Mouse (Mus musculus) CH12.LX (cell line): ENCODE data around the gene Ip6k1. TPM values are rescaled to one million over a fixed set of nuclear protein-coding genes. Genes with fewer than 3 reads are reported as not detected.

Experiments
- DNase-seq: peaks from one replicate; pipeline ENCODE4 v3.0.0-alpha.2; 2013; ENCODE audit errors: extremely low read depth
- H3K27ac ChIP-seq: 2 replicates; pipeline ENCODE4 v1.5.1; 2012; ENCODE audit warnings: low read depth, mild to moderate bottlenecking, control low read depth, moderate library complexity; ENCODE audit not compliant: insufficient read depth
- H3K27me3 ChIP-seq: replicated peaks from 2 replicates; pipeline ENCODE3; 2012; ENCODE audit warnings: inconsistent platforms
- H3K36me3 ChIP-seq, 2 experiments: replicated peaks in 1 of 2; 2 replicates each; pipeline versions ENCODE3 to v1.6.1; 2012; ENCODE audit warnings: inconsistent platforms in 1 of 2, low read length in 1 of 2, mild to moderate bottlenecking in 1 of 2, mixed read lengths in 1 of 2, moderate library complexity in 1 of 2; ENCODE audit not compliant: control insufficient read depth in 1 of 2, insufficient read depth in 1 of 2
- H3K4me1 ChIP-seq, 2 experiments: 2 replicates each; pipeline ENCODE4 v1.6.1; 2012; ENCODE audit warnings: inconsistent platforms in 1 of 2, moderate library complexity in 1 of 2; ENCODE audit not compliant: insufficient read depth in 2 of 2, control insufficient read depth in 1 of 2
- H3K4me2 ChIP-seq: 2 replicates; pipeline ENCODE4 v1.6.1; 2012; ENCODE audit warnings: low read depth, mild to moderate bottlenecking, control low read depth; ENCODE audit not compliant: poor library complexity, insufficient read depth, severe bottlenecking
- H3K4me3 ChIP-seq, 3 experiments: fragments of 150-350 bp in 1 of 3; sonication (generic) in 1 of 3; replicated peaks in 1 of 3; 2 replicates each; pipeline versions ENCODE3 to v1.5.1; 2011 to 2012; ENCODE audit warnings: low read depth in 2 of 3, low read length in 2 of 3, mild to moderate bottlenecking in 2 of 3, moderate library complexity in 2 of 3, control low read depth in 1 of 3, improper control_type of control experiment in 1 of 3, inconsistent platforms in 1 of 3, mixed read lengths in 1 of 3; ENCODE audit not compliant: poor library complexity in 1 of 3
- H3K79me2 ChIP-seq: replicated peaks from 2 replicates; pipeline ENCODE4 v1.6.1; 2012; ENCODE audit warnings: mild to moderate bottlenecking, moderate library complexity; ENCODE audit not compliant: control insufficient read depth, poor library complexity, insufficient read depth, severe bottlenecking; ENCODE audit errors: extremely low read depth
- H3K9ac ChIP-seq: 2 replicates; pipeline ENCODE4 v1.6.1; 2012; ENCODE audit warnings: low read depth, mild to moderate bottlenecking, control low read depth, moderate library complexity; ENCODE audit not compliant: insufficient read depth
- H3K9me3 ChIP-seq: replicated peaks from 2 replicates; pipeline ENCODE3; 2012; ENCODE audit warnings: low read length, inconsistent platforms, mixed read lengths
- BHLHE40 ChIP-seq: IDR thresholded peaks from 2 replicates; pipeline ENCODE4 v1.6.1; 2011; ENCODE audit warnings: mild to moderate bottlenecking, low read depth, low read length, improper control_type of control experiment
- CHD1 ChIP-seq: IDR thresholded peaks from 2 replicates; pipeline ENCODE4 v1.6.1; 2012; ENCODE audit warnings: low read depth, low read length, improper control_type of control experiment, inconsistent platforms
- CHD2 ChIP-seq: IDR thresholded peaks from 2 replicates; pipeline ENCODE4 v1.6.1; 2011; ENCODE audit warnings: low read length, improper control_type of control experiment
- CTCF ChIP-seq, 2 experiments: IDR thresholded peaks in 1 of 2; conservative IDR thresholded peaks in 1 of 2; 2 replicates each; pipeline ENCODE4 v1.5.1; 2011 to 2012; ENCODE audit warnings: low read depth in 2 of 2, low read length in 2 of 2, improper control_type of control experiment in 1 of 2, inconsistent platforms in 1 of 2, mild to moderate bottlenecking in 1 of 2, moderate library complexity in 1 of 2
- ELF1 ChIP-seq: IDR thresholded peaks from 2 replicates; pipeline ENCODE4 v1.6.1; 2014; ENCODE audit warnings: low read depth, mild to moderate bottlenecking, inconsistent platforms, low read length, improper control_type of control experiment
- IRF4 ChIP-seq: IDR thresholded peaks from 2 replicates; pipeline ENCODE4 v1.6.1; 2014; ENCODE audit warnings: low read depth, mild to moderate bottlenecking, inconsistent platforms, low read length, improper control_type of control experiment
- KAT2A ChIP-seq: IDR thresholded peaks from 2 replicates; pipeline ENCODE4 v1.6.1; 2012; ENCODE audit warnings: low read length, improper control_type of control experiment, inconsistent platforms; ENCODE audit not compliant: insufficient replicate concordance
- MAFK ChIP-seq: IDR thresholded peaks from 2 replicates; pipeline ENCODE4 v1.6.1; 2011; ENCODE audit warnings: low read length, improper control_type of control experiment; ENCODE audit not compliant: insufficient replicate concordance
- NELFE ChIP-seq: IDR thresholded peaks from 2 replicates; pipeline ENCODE4 v1.6.1; 2011; ENCODE audit warnings: low read depth, low read length, improper control_type of control experiment
- POLR2AphosphoS2 ChIP-seq: IDR thresholded peaks from 2 replicates; pipeline ENCODE4 v1.6.1; 2011; ENCODE audit warnings: low read depth, low read length, improper control_type of control experiment
- SMC3 ChIP-seq: IDR thresholded peaks from 2 replicates; pipeline ENCODE4 v1.6.1; 2011; ENCODE audit warnings: low read depth, low read length, improper control_type of control experiment
- TBP ChIP-seq: conservative IDR thresholded peaks from 2 replicates; pipeline ENCODE4 v1.6.1; 2011; ENCODE audit warnings: low read depth, low read length, improper control_type of control experiment
- USF2 ChIP-seq: conservative IDR thresholded peaks from 2 replicates; pipeline ENCODE4 v1.6.1; 2011; ENCODE audit warnings: low read depth, low read length, improper control_type of control experiment
- ZNF384 ChIP-seq: IDR thresholded peaks from 2 replicates; pipeline ENCODE4 v1.6.1; 2012; ENCODE audit warnings: low read depth, low read length, improper control_type of control experiment, inconsistent platforms
- dilution Hi-C: fragments of 300-500 bp; cut with MboI; formaldehyde crosslinking; loops from 2 replicates; pipeline ENCODE4 v1.14.3; 2020; ENCODE audit warnings: low sequenced_read_pairs; ENCODE audit not compliant: extremely low pct_unique_long_range_greater_than_20kb, extremely low pct_ligation_motif_present
- in situ Hi-C: fragments of 300-500 bp; cut with MboI; formaldehyde crosslinking; loops from 3 replicates; pipeline ENCODE4 v1.14.3; 2019; ENCODE audit warnings: low sequenced_read_pairs, low pct_ligation_motif_present, low pct_unique_long_range_greater_than_20kb, mixed read lengths
- polyA plus RNA-seq: library from polyadenylated mRNA; unstranded; fragments of >175 nt; gene quantifications from 2 replicates; pipeline ENCODE4 v1.2.1, GENCODE M21; 2012; ENCODE audit warnings: low read depth; ENCODE audit not compliant: insufficient read length
- total RNA-seq, 2 experiments: library from RNA; depleted of rRNA; stranded (reverse); fragments of 300-350 nt in 1 of 2; fragments of >200 nt in 1 of 2; gene quantifications; 2 replicates each; pipeline ENCODE4 v1.2.3; 2012 to 2014

Gene Ip6k1
- total and polyA plus RNA-seq, 3 experiments: 26.0 to 40.7 (median 27.1) TPM

DNA sequence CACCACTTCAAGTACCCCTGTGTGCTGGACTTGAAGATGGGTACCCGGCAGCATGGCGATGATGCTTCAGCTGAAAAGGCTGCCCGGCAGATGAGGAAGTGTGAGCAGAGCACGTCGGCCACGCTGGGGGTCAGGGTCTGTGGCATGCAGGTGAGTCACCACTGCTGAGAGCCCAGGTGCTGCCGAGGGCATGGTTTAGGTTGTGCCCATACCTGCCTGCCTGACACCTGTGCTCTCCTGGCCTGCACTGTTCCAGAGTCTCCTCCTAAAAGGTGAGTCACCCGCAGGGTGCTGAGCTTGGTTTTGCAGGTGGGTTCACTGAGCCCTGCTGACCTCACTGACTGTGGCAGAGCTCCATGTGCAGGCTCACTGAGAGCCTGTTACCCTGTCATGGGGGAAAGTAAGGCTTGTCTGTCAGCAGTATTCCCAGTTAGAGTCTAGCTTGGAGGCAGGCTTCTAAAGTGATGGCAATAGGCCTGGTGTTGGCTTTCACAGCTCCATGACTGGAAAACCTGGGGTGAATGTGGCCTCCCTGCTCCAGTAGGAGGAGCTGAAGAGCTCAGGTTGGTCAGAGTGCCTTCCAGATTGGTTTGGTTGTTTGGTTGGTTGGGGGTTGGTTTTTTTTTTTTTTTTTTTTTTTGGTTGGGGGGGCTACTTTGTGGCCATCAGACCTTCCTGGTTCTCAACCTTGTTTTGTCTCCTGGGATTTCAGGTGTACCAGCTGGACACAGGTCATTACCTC is 42.6 kb downstream of the Ip6k1 start:
- Histone ChIP-seq H3K9ac (no peak overlapping the region), H3K36me3 (peaks cover 41 to 68% of the 10 kb centered on the region in 2 experiments), H3K27ac (no peak overlapping the region), H3K4me1 (peaks cover under 1 to 17% of the 10 kb centered on the region in 2 experiments; a peak in 2 of 4 replicates), H3K9me3 (no peaks in the 10 kb centered on the region), H3K4me3 (no peak overlapping the region), H3K27me3 (no peaks in the 10 kb centered on the region), H3K79me2 (no peaks in the 10 kb centered on the region), H3K4me2 (no peak overlapping the region)
- DNase-seq: no peak
- TF ChIP-seq ZNF384 (peak; percentile 7; the same call in 1 of the 2 replicates), MAFK (no peak), CTCF (conservative IDR thresholded peaks at IDR 0.05 in 1 of 2, IDR thresholded peaks at IDR 0.05 in 1 of 2; ENCODE audit: low read depth in 2 of 2, low read length in 2 of 2) (peak in 1 of 2 experiments; percentile 45; a peak in 2 of 4 replicates), SMC3 (peak; percentile 16; the same call in 1 of the 2 replicates)
- in situ Hi-C loops (no loop called here), dilution Hi-C loops (no loop called here)

- no peak overlapping the region for H3K4me3 ChIP-seq
- H3K4me2 ChIP-seq: no peak overlapping the region
- no peaks in the 10 kb centered on the region for H3K79me2 ChIP-seq
- H3K9ac ChIP-seq: no peak overlapping the region
- H3K4me1 ChIP-seq: peaks cover 2 to 24% of the 10 kb centered on the region in 2 experiments; a peak in 2 of 4 replicates
- H3K36me3 ChIP-seq: peaks cover 43 to 71% of the 10 kb centered on the region in 2 experiments
- TF ChIP-seq ELF1 (no peak), CHD2 (no peak), KAT2A (no peak), CTCF (conservative IDR thresholded peaks at IDR 0.05 in 1 of 2, IDR thresholded peaks at IDR 0.05 in 1 of 2; ENCODE audit: low read depth in 2 of 2, low read length in 2 of 2) (no peak), SMC3 (no peak), POLR2AphosphoS2 (no peak), IRF4 (no peak), CHD1 (no peak), TBP (no peak), NELFE (no peak), BHLHE40 (no peak), USF2 (no peak)
- DNase-seq: no peak
- no peaks in the 10 kb centered on the region for H3K27me3 ChIP-seq
- no peak overlapping the region for H3K27ac ChIP-seq
- no peaks in the 10 kb centered on the region for H3K9me3 ChIP-seq
- in situ Hi-C loops (no loop called here), dilution Hi-C loops (no loop called here)
Measured at GRCm38 (mm10) chr9:108046582-108046981, 44.3 kb downstream of the Ip6k1 start.
